Mouse (Mus musculus) thymus, postnatal 36 days (tissue): ENCODE results near the gene Ano6.

Experiments
- DNase-seq, 2 experiments: peaks; one replicate each; pipeline ENCODE4 v3.0.0; 2022; ENCODE audit warnings: mixed read lengths in 2 of 2

Ano6 gene

DNA sequence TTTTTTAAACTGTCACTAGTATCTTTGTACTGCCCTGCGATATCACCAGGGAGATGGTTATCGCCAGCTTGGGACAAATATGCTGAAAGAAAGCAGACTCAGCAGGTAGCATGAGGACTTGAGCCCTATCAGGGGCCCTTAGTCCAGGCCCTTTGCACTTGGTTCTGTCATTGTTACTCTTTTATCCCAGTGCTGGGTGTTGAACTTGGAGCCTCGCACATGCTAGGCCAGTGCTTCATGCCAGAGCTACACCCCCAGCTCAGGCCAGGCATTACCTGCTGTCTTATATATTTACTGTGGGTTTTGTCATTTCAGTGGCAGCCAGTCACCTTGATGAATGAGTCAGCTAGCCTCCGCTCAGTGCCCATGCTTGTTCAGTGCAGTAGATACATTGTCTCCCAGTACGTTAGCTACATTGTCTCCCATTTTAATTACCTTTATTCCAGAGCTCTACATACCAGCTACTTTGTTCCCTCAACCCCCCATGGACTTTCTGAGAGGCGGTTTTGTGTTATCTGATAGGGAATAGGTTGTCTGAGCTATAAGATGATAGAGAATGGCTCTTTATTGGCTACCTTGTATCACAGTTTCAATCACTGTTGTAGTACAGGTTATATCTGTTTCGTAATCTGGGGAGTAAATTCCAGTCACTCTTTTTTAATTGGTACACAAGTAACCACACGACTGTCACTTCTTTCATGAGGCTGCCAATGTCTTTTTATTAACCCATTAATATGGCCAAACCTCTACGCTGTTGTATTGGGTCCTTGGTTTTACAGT, 68.4 kb downstream of the Ano6 start:
- DNase-seq, result no peak

GRCm38 (mm10) chr15:95863865-95864660, 73.4 kb downstream of the Ano6 start:
- no peak for DNase-seq

GRCm38 (mm10) chr15:95865311-95866100, 74.9 kb downstream of the Ano6 start:
- no peak for DNase-seq

DNA sequence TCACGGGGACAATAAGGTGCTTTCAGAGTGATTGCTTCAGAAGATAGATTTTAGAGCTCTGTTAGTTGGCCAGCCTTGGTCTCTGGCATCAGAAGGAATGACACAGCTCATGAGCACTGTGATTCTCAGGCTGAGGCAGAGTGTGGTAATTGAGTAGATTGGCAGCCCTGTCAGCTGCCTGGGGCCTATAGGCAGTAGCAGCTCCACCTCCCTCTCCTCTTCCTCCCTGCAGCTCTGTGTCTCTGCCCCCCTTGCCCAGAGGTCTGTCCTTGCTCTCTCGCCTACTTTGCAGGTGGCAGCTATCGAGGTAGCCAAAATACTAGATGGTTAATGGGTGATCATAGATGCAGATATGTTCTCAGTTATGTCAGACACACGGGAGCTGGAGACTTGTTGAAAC, 77.5 kb downstream of the Ano6 start:
- no peak for DNase-seq

- no peak for DNase-seq
These were observed 79.0 kb downstream of the Ano6 start for GRCm38 (mm10) chr15:95869611-95870010.

DNA sequence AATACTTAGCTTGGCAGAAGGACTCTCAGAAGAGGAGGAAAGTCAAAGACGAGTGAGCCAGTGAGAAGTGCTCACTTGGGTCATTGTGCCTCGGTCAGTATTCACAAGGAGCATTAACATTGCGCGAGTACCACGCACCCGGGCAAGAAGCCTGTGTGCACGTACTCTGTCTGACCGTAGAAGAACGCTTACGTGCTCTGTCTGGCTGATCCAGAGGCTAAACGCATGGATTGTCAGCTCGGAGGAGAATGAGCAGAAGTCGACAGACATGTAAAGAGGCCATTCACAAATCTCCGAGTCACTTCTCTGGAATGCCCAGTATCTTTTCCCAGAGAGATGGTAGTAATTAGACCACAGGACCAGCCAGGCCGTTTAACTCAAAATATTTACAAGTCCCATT, 81.0 kb downstream of the Ano6 start:
- no peak for DNase-seq

- DNase-seq, result no peak
These were observed 81.8 kb downstream of the Ano6 start for GRCm38 (mm10) chr15:95872447-95872846.

DNA sequence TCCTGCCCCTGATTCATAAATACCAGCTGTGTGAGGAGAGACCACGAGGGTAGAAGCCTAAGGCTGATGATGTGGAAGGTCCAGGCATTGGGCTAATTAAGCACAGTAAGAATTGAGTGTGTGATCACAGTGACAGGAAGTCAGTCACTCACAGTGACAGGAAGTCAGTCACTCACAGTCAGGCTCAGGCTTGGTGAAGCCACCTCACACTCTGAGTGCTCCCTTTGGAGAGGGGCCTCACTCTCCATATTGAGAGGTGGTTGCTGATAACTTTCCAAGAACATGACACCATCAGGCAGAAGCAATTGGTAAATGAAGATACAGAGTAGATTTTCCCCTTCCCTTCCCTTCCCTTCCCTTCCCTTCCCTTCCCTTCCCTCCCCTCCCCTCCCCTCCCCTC, 82.6 kb downstream of the Ano6 start:
- no peak for DNase-seq

- no peak for DNase-seq
These were observed 83.6 kb downstream of the Ano6 start for GRCm38 (mm10) chr15:95874216-95874615.

DNA sequence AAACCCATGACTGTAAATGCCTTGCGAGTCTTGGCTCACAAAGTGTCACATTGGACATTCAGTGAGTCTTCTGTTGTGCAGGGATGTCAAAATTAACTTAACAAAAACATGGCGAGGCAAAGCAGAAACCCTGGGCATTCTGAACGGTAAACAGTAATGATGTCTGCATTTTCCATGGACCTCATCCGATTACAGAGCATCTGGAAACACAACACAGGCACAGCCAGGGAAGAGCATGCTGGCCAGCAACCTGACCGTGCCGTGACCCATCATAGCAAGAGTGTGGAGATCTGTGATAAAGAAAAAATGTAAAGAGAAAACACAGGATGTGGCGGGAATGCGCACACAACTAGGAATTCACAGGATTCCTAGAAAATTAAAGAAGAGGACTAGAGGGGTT, 84.1 kb downstream of the Ano6 start:
- no peak for DNase-seq

DNA sequence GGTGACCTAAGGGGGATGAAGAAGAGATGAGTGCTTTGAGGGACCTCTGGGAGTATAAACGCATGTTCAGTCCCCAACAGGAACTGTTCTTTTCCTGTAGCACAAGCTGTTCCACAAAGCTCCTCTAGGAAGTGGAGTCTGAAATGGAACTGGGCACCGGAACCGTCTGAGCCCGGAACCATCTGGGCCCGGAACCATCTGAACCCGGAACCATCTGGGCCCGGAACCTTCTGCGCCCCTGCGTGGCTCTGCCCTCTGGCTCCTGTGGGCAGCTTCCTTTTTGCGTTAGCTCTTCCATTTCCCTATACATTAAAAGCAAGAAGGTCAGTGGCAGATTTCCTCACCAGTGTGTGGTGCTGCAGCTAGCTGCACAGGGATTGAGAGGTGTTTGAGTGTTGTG, 85.3 kb downstream of the Ano6 start:
- no peak for DNase-seq

- DNase-seq, result no peak
These were observed 90.0 kb downstream of the Ano6 start for GRCm38 (mm10) chr15:95880616-95881151.

GRCm38 (mm10) chr15:95882436-95882835, 91.8 kb downstream of the Ano6 start:
- no peak for DNase-seq

- no peak for DNase-seq
These were observed 92.9 kb downstream of the Ano6 start for GRCm38 (mm10) chr15:95883559-95883958.

GRCm38 (mm10) chr15:95884658-95885620, 94.3 kb downstream of the Ano6 start:
- no peak for DNase-seq

DNA sequence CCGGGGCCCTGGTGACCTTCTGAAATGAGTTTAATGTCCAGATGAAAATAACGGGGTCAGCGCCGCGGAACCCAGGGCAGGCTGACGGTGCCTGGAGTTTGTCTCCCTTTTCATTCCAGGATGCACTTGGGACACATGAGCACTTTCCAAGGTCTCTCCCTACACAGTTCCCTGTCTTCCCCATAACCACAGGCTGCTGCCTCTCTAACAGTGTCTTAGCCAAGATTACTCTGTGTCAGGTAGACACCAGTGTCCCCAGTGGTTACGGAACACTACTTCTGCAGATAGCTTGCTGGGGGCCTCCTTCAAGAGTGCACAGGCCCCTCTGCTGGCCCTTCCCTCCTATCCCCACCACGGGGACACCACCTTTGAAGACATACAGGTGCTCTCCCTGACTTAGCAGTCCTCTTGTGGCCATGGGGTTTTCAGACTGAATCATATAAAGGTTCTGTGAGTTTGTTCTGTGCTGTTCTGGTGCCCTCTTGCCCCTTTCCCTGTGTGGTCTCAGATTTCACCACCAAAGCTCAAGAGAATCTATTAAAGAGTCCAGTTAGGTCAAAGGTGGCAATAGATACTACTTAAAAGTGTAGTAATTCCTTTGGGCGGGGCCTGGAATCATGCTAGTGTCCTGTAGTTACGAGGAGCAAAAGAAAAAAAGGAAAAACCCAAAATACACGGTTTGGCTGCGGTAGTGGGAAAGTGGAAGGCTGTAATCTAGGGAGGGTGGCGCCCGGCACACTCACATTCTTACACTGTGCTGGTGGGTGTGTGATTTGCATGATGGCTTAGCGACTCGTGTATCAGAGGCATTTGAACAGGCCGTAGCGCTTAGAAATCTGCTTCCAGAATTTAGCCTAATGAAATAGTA, 95.5 kb downstream of the Ano6 start:
- no peak for DNase-seq

- no peak for DNase-seq
These were observed 96.7 kb downstream of the Ano6 start for GRCm38 (mm10) chr15:95887365-95887764.

- no peak for DNase-seq
These were observed 97.9 kb downstream of the Ano6 start for GRCm38 (mm10) chr15:95888556-95888955.

DNA sequence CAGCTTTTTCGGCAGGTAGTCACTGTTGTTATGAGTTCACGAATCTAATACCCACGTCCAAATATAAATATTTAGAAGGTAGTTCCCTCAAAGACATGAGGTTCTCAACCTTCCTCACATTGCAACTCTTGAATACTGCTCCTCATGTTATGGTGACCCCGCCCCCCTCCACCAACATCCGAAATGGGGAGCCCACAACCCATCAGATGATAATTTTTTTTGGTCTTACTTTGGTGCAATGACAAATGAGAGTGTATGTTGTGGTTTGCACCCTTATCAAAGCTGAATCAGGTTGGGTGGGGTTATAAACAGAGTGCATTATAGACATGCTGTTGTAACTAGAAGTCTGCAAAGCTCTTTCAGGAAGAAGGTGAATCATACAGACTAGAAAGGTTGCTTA, 99.7 kb downstream of the Ano6 start:
- DNase-seq, result peak; percentile 27 to 40

DNA sequence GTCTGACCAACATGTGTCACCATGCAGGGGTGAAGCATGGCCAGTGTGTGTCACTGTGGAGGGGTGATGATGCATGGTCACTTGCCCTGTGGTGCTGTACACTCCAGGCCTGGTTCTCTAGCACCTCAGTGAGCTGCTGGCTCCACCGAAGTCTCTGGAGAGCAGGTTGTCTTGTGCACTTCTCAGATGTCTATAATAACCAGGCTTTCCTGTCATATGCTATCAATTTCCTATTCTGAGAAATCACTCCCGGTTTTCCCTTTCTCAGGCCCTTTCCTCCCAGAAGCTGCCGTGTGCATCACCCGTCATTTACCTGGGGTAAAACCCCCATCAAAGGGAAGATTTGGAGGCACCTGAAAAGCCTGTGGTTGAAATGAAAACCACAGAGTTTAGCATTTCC, 101.5 kb downstream of the Ano6 start:
- no peak for DNase-seq

DNA sequence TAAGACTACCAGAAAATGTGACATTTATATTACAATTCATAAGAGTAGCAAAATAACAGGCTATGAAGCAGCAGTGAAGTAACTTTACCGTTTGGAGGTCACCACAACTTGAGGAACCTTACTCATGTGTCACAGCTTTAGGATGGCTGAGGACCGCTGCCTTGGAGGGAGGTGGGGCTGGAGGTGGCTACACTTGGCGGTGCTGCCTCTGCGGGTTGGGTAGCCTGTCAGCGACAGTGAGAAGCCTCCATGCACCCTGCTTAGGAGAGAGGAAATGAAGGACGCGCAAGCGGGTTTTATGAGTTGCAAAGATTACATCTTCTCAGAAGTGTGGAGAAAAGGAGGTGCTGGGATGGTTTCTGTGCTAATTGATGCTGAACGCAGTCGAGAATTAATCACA, 102.3 kb downstream of the Ano6 start:
- no peak for DNase-seq
